Mouse (Mus musculus): ENCODE data around the gene Cntnap2. TPM values are rescaled to one million over a fixed set of nuclear protein-coding genes. Genes with fewer than 3 reads are reported as not detected.
A peak's percentile ranks its signal among the peaks of the same experiment; 100 is the strongest.
"Not testable (repeated sequence)": the region's sequence is repeated elsewhere in the genome, so short reads cannot be mapped to it uniquely, and the experiment has no call there.

The Cntnap2 gene
- polyA plus RNA-seq, 1 experiment from 2014 or later, result 1.5 TPM

GRCm38 (mm10) chr6:46484392-46484791 is 1425.2 kb downstream of the Cntnap2 start:
- WGBS, result 72% methylated on average over 3 of the region's 3 CpGs

GRCm38 (mm10) chr6:46502786-46503185 is 1443.6 kb downstream of the Cntnap2 start:
- H3K4me3 ChIP-seq, result no peak overlapping the region
- peaks cover 30% of the 10 kb centered on the region for H3K27me3 ChIP-seq (ENCODE audit: low read depth, poor library complexity, severe bottlenecking)
- H3K27ac ChIP-seq, result no peak overlapping the region
- WGBS, result 21% methylated on average over 1 of the region's 1 CpGs
- DNase-seq (ENCODE audit: low spot score), result peak; percentile 33
- H3K9me3 ChIP-seq (replicated peaks), result no peaks in the 10 kb centered on the region
- peaks cover 12% of the 10 kb centered on the region for H3K4me1 ChIP-seq
- H3K36me3 ChIP-seq, result no peaks in the 10 kb centered on the region

More at GRCm38 (mm10) chr6:46484392-46484791, 1425.2 kb downstream of the Cntnap2 start:
- Histone ChIP-seq H3K9me3 (replicated peaks) (no peaks in the 10 kb centered on the region), H3K27ac (no peak overlapping the region), H3K36me3 (no peaks in the 10 kb centered on the region), H3K4me3 (no peak overlapping the region), H3K27me3 (ENCODE audit: low read depth, poor library complexity, severe bottlenecking) (peaks cover 6% of the 10 kb centered on the region; the same call in 1 of the 2 replicates), H3K4me1 (no peaks in the 10 kb centered on the region)
- DNase-seq (ENCODE audit: low spot score), result no peak

GRCm38 (mm10) chr6:46512841-46513240 is 1453.7 kb downstream of the Cntnap2 start:
- no peaks in the 10 kb centered on the region for H3K4me1 ChIP-seq
- no peak overlapping the region for H3K27ac ChIP-seq
- no peaks in the 10 kb centered on the region for H3K9me3 ChIP-seq (replicated peaks)
- no peak for DNase-seq (ENCODE audit: low spot score)
- no peaks in the 10 kb centered on the region for H3K36me3 ChIP-seq
- 65% methylated on average over 1 of the region's 1 CpGs for WGBS
- H3K4me3 ChIP-seq, result no peak overlapping the region
- no peaks in the 10 kb centered on the region for H3K27me3 ChIP-seq (ENCODE audit: low read depth, poor library complexity, severe bottlenecking)

GRCm38 (mm10) chr6:46537586-46537985 is 1478.4 kb downstream of the Cntnap2 start:
- H3K27me3 ChIP-seq (ENCODE audit: low read depth, poor library complexity, severe bottlenecking); DNase-seq (ENCODE audit: low spot score); H3K4me1 ChIP-seq; H3K9me3 ChIP-seq (replicated peaks); H3K36me3 ChIP-seq; H3K4me3 ChIP-seq; H3K27ac ChIP-seq: not testable (repeated sequence)
- 93% methylated on average over 2 of the region's 2 CpGs for WGBS

GRCm38 (mm10) chr6:46563470-46563869 is 1504.3 kb downstream of the Cntnap2 start:
- WGBS, result 84% methylated on average over 2 of the region's 2 CpGs
- no peak overlapping the region for H3K27ac ChIP-seq
- H3K27me3 ChIP-seq (ENCODE audit: low read depth, poor library complexity, severe bottlenecking), result no peaks in the 10 kb centered on the region
- DNase-seq (ENCODE audit: low spot score), result no peak
- H3K36me3 ChIP-seq, result no peaks in the 10 kb centered on the region
- no peaks in the 10 kb centered on the region for H3K9me3 ChIP-seq (replicated peaks)
- no peaks in the 10 kb centered on the region for H3K4me1 ChIP-seq
- H3K4me3 ChIP-seq, result no peak overlapping the region

- Histone ChIP-seq H3K27me3 (ENCODE audit: low read depth, poor library complexity, severe bottlenecking) (no peaks in the 10 kb centered on the region), H3K27ac (no peak overlapping the region), H3K4me3 (no peak overlapping the region), H3K36me3 (no peaks in the 10 kb centered on the region), H3K4me1 (0 out of 2 replicates have a peak, but pooled peaks cover 3% of the 10 kb centered on the region), H3K9me3 (replicated peaks) (no peaks in the 10 kb centered on the region)
- DNase-seq (ENCODE audit: low spot score), result no peak
- 59% methylated on average over 3 of the region's 3 CpGs for WGBS
These were observed 1515.9 kb downstream of the Cntnap2 start for GRCm38 (mm10) chr6:46575055-46575454.

GRCm38 (mm10) chr6:46612365-46612764 is 1553.2 kb downstream of the Cntnap2 start:
- Histone ChIP-seq H3K9me3 (replicated peaks) (no peaks in the 10 kb centered on the region), H3K4me3 (no peak overlapping the region), H3K27ac (no peak overlapping the region), H3K4me1 (no peaks in the 10 kb centered on the region), H3K36me3 (no peaks in the 10 kb centered on the region), H3K27me3 (ENCODE audit: low read depth, poor library complexity, severe bottlenecking) (no peaks in the 10 kb centered on the region)
- no peak for DNase-seq (ENCODE audit: low spot score)

- Histone ChIP-seq H3K4me1 (no peaks in the 10 kb centered on the region), H3K4me3 (no peak overlapping the region), H3K9me3 (replicated peaks) (no peaks in the 10 kb centered on the region), H3K27ac (no peak overlapping the region), H3K36me3 (no peaks in the 10 kb centered on the region), H3K27me3 (ENCODE audit: low read depth, poor library complexity, severe bottlenecking) (no peaks in the 10 kb centered on the region)
- 87% methylated on average over 3 of the region's 3 CpGs for WGBS
- no peak for DNase-seq (ENCODE audit: low spot score)
These were observed 1553.7 kb downstream of the Cntnap2 start for GRCm38 (mm10) chr6:46612872-46613271.

- Histone ChIP-seq H3K4me3 (no peak overlapping the region), H3K36me3 (no peaks in the 10 kb centered on the region), H3K9me3 (replicated peaks) (no peaks in the 10 kb centered on the region), H3K27me3 (ENCODE audit: low read depth, poor library complexity, severe bottlenecking) (no peaks in the 10 kb centered on the region), H3K27ac (no peak overlapping the region), H3K4me1 (no peaks in the 10 kb centered on the region)
- no peak for DNase-seq (ENCODE audit: low spot score)
- WGBS, result 98% methylated on average over 1 of the region's 1 CpGs
These were observed 1609.9 kb downstream of the Cntnap2 start for GRCm38 (mm10) chr6:46669018-46669417.

- H3K4me1 ChIP-seq, result no peaks in the 10 kb centered on the region
- H3K27ac ChIP-seq, result no peak overlapping the region
- no peak overlapping the region for H3K4me3 ChIP-seq
- H3K9me3 ChIP-seq (replicated peaks), result no peaks in the 10 kb centered on the region
- no peaks in the 10 kb centered on the region for H3K27me3 ChIP-seq (ENCODE audit: low read depth, poor library complexity, severe bottlenecking)
- DNase-seq (ENCODE audit: low spot score), result no peak
- H3K36me3 ChIP-seq, result no peaks in the 10 kb centered on the region
- 88% methylated on average over 2 of the region's 2 CpGs for WGBS
These were observed 1615.9 kb downstream of the Cntnap2 start for GRCm38 (mm10) chr6:46675081-46675480.

- Histone ChIP-seq H3K9me3 (replicated peaks) (no peaks in the 10 kb centered on the region), H3K27me3 (ENCODE audit: low read depth, poor library complexity, severe bottlenecking) (no peaks in the 10 kb centered on the region), H3K27ac (no peak overlapping the region), H3K36me3 (no peaks in the 10 kb centered on the region), H3K4me3 (no peak overlapping the region), H3K4me1 (no peaks in the 10 kb centered on the region)
- 86% methylated on average over 4 of the region's 4 CpGs for WGBS
- no peak for DNase-seq (ENCODE audit: low spot score)
These were observed 1616.5 kb downstream of the Cntnap2 start for GRCm38 (mm10) chr6:46675621-46676020.

- Histone ChIP-seq H3K4me3 (no peak overlapping the region), H3K27me3 (ENCODE audit: low read depth, poor library complexity, severe bottlenecking) (peaks cover 13% of the 10 kb centered on the region; the same call in 1 of the 2 replicates), H3K36me3 (no peaks in the 10 kb centered on the region), H3K4me1 (no peaks in the 10 kb centered on the region; the same call in 1 of the 2 replicates), H3K9me3 (replicated peaks) (no peaks in the 10 kb centered on the region), H3K27ac (no peak overlapping the region)
- WGBS, result 88% methylated on average over 1 of the region's 1 CpGs
- no peak for DNase-seq (ENCODE audit: low spot score)
These were observed 1637.0 kb downstream of the Cntnap2 start for GRCm38 (mm10) chr6:46696187-46696586.

GRCm38 (mm10) chr6:46699343-46699742 is 1640.2 kb downstream of the Cntnap2 start:
- no peaks in the 10 kb centered on the region for H3K36me3 ChIP-seq
- no peak overlapping the region for H3K4me3 ChIP-seq
- WGBS, result 77% methylated on average over 2 of the region's 2 CpGs
- no peak overlapping the region for H3K27ac ChIP-seq
- DNase-seq (ENCODE audit: low spot score), result no peak
- no peaks in the 10 kb centered on the region for H3K9me3 ChIP-seq (replicated peaks)
- H3K27me3 ChIP-seq (ENCODE audit: low read depth, poor library complexity, severe bottlenecking), result peaks cover 17% of the 10 kb centered on the region; the same call in 1 of the 2 replicates
- no peaks in the 10 kb centered on the region; the same call in 1 of the 2 replicates for H3K4me1 ChIP-seq
